Mouse (Mus musculus): ENCODE measurements at regions not wholly inside any gene's neighbourhood (a gene's known extent, or its start where the extent isn't known, plus 50 kb on each side); places are given as distances from the start of the nearest gene placed in this dataset.

- TF ChIP-seq CTCF (IDR thresholded peaks at IDR 0.05 in 2 of 3, conservative IDR thresholded peaks at IDR 0.05 in 1 of 3; ENCODE audit: control insufficient read depth in 1 of 3, insufficient read depth in 1 of 3, low read depth in 2 of 3, low read length in 3 of 3, poor library complexity in 1 of 3, severe bottlenecking in 1 of 3) (no peak), GATA1 (IDR thresholded peaks at IDR 0.05; ENCODE audit: low read depth, low read length) (no peak), ZNF384 (IDR thresholded peaks at IDR 0.05; ENCODE audit: low read depth, low read length) (no peak), POLR2AphosphoS5 (IDR thresholded peaks at IDR 0.05; ENCODE audit: borderline replicate concordance, low read depth, low read length) (no peak), EP300 (IDR thresholded peaks at IDR 0.05; ENCODE audit: low read depth in 1 of 2, low read length in 2 of 2) (no peak)
Measured at GRCm38 (mm10) chr7:129134176-129134575, 122.7 kb upstream of the Plpp4 start.

All from MEL (cell line).